Mouse (Mus musculus) intestine, embryonic 14.5 days (tissue): ENCODE results near the gene Tmprss11e. TPM values are rescaled to one million over a fixed set of nuclear protein-coding genes. Genes with fewer than 3 reads are reported as not detected.

ENCODE experiments used
- ATAC-seq: fragments of 200-750 bp; cut with Nextera tagmentation; replicated peaks from 2 replicates; pipeline ENCODE4 v1.8.0; 2017; ENCODE audit warnings: low read depth, moderate number of reproducible peaks, moderate TSS enrichment, moderate library complexity; ENCODE audit not compliant: low FRiP score, low TSS enrichment
- DNase-seq: peaks from one replicate; pipeline ENCODE4 v3.0.0-alpha.2; 2018; ENCODE audit warnings: low spot score
- H3K27ac ChIP-seq: fragments of 300-500 bp; sonication (generic); 2 replicates; pipeline ENCODE4 v1.5.1; 2014; ENCODE audit warnings: low read depth, mild to moderate bottlenecking, control low read depth
- H3K27me3 ChIP-seq: fragments of 300-500 bp; sonication (generic); replicated peaks from 2 replicates; pipeline ENCODE4 v1.6.1; 2014; ENCODE audit warnings: low read length, control low read depth; ENCODE audit not compliant: control insufficient read depth, insufficient read depth
- H3K36me3 ChIP-seq: fragments of 300-500 bp; sonication (generic); 2 replicates; pipeline ENCODE4 v1.6.1; 2014; ENCODE audit warnings: low read length, control low read depth; ENCODE audit not compliant: control insufficient read depth, insufficient read depth
- H3K4me1 ChIP-seq: fragments of 300-500 bp; sonication (generic); replicated peaks from 2 replicates; pipeline ENCODE4 v1.6.1; 2014; ENCODE audit warnings: low read length, control low read depth, mixed read lengths; ENCODE audit not compliant: control insufficient read depth, insufficient read depth
- H3K4me2 ChIP-seq: fragments of 300-500 bp; sonication (generic); 2 replicates; pipeline ENCODE4 v1.6.1; 2014; ENCODE audit warnings: low read length
- H3K4me3 ChIP-seq: fragments of 300-500 bp; sonication (generic); 2 replicates; pipeline ENCODE4 v1.5.1; 2014; ENCODE audit warnings: low read depth, low read length, control low read depth, mixed read lengths
- H3K9ac ChIP-seq: fragments of 300-500 bp; sonication (generic); 2 replicates; pipeline ENCODE4 v1.6.1; 2014; ENCODE audit warnings: mild to moderate bottlenecking, low read length
- H3K9me3 ChIP-seq: fragments of 300-500 bp; sonication (generic); 2 replicates; pipeline ENCODE4 v1.6.1; 2016; ENCODE audit warnings: low read length, control low read depth; ENCODE audit not compliant: control insufficient read depth
- WGBS: fragments of 180-500 bp; shearing (Covaris S2); extraction: QIAGEN DNeasy Blood & Tissue Kit; methylation state at CpG from one replicate; pipeline ENCODE4 v1.1.7; 2014; 5-methylcytosine and 5-hydroxymethylcytosine counted together
- polyA plus RNA-seq: library from polyadenylated mRNA; unstranded; fragments of >200 nt; fragmentation: Nextera tagmentation; extraction: Ambion mirVana; gene quantifications from 2 replicates; pipeline ENCODE4 v1.2.1, GENCODE M21; 2014

Tmprss11e gene
- polyA plus RNA-seq, 1 experiment from 2014 or later: not detected

DNA sequence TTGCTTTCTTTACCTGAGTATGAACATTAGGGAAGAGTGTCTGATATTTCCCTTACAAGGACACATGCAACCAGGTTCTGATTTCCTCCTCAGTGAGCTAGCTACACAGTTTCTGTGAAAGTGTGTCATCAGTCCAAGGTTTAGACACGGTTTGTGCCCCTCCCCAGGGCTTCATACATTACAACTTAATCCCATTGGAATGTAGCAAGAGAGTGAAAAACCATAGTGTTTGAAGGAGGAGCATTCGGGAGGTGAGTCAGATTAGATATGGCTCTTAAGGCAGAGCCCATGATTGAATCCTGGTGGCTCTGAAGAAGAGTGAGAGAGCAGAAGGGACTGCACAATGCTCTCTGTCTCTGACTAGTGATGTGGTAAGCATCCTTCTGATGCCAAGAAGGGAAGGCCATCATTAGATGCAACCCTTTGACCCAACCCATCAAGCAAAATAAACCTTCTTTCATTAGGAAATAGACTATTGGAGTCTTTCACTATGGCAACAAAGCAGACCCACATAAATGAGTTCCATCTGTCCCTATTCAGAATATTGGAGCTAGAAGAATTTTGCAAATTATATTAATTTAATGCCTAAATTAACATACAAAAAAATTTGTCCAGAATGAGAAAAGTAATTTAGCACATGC, 22.7 kb downstream of the Tmprss11e start:
- Histone ChIP-seq H3K4me2 (no peak overlapping the region), H3K36me3 (no peaks in the 10 kb centered on the region), H3K4me1 (no peaks in the 10 kb centered on the region), H3K4me3 (no peak overlapping the region), H3K9ac (no peak overlapping the region), H3K27ac (no peak overlapping the region), H3K27me3 (no peaks in the 10 kb centered on the region), H3K9me3 (no peaks in the 10 kb centered on the region)
- ATAC-seq (no peak), DNase-seq (no peak)
- WGBS: 46% methylated on average over 2 of the region's 2 CpGs

GRCm38 (mm10) chr5:86714967-86715366, 30.6 kb downstream of the Tmprss11e start:
- H3K27me3 ChIP-seq: no peaks in the 10 kb centered on the region
- no peaks in the 10 kb centered on the region for H3K4me1 ChIP-seq
- no peak for ATAC-seq
- no peak overlapping the region for H3K4me2 ChIP-seq
- 78% methylated on average over 2 of the region's 2 CpGs for WGBS
- DNase-seq: no peak
- no peak overlapping the region for H3K27ac ChIP-seq
- no peaks in the 10 kb centered on the region for H3K36me3 ChIP-seq
- no peaks in the 10 kb centered on the region for H3K9me3 ChIP-seq
- H3K9ac ChIP-seq: no peak overlapping the region
- no peak overlapping the region for H3K4me3 ChIP-seq

- DNase-seq (no peak), ATAC-seq (no peak)
- no peaks in the 10 kb centered on the region for H3K27me3 ChIP-seq
- WGBS: 82% methylated on average over 3 of the region's 3 CpGs
- H3K36me3 ChIP-seq: no peaks in the 10 kb centered on the region
- no peak overlapping the region for H3K27ac ChIP-seq
- no peaks in the 10 kb centered on the region for H3K4me1 ChIP-seq
- H3K4me2 ChIP-seq: no peak overlapping the region
- no peak overlapping the region for H3K4me3 ChIP-seq
- no peak overlapping the region for H3K9ac ChIP-seq
- H3K9me3 ChIP-seq: no peaks in the 10 kb centered on the region
Measured at GRCm38 (mm10) chr5:86704923-86705322, 40.7 kb downstream of the Tmprss11e start.

GRCm38 (mm10) chr5:86684667-86685066, 60.9 kb downstream of the Tmprss11e start:
- WGBS: 61% methylated on average over 4 of the region's 4 CpGs
- ATAC-seq (no peak), DNase-seq (peak; percentile 61)
- no peaks in the 10 kb centered on the region for H3K27me3 ChIP-seq
- no peak overlapping the region for H3K27ac ChIP-seq
- no peaks in the 10 kb centered on the region for H3K4me1 ChIP-seq
- H3K9ac ChIP-seq: no peak overlapping the region
- no peaks in the 10 kb centered on the region for H3K36me3 ChIP-seq
- no peaks in the 10 kb centered on the region for H3K9me3 ChIP-seq
- no peak overlapping the region for H3K4me3 ChIP-seq
- no peak overlapping the region for H3K4me2 ChIP-seq

DNA sequence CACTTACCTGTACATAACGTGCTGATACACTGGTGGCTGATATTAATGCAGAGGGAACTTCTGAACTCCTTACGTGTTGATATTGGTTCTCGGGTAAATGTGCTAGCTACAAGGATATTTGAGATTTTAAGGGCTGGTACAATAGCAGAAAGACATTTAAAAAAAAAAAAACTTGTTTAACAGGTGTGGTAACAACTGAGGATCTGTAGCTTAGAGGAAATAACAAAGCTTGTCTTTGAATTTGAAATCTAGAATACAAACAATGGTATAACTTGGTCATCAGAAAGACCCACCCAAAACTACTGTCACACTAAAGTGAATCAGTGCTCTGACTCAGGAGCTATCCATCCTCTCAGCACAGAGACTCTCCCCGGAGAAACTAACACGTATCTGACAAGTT, 69.4 kb downstream of the Tmprss11e start, which contains the start of gene Tmprss11b:
TSS of gene Tmprss11b (minus strand) at position 101 of the 400 bp plus-strand sequence.
- Histone ChIP-seq H3K4me2 (no peak within 1 kb of the TSS), H3K9me3 (no peaks in the 10 kb centered on the region), H3K4me3 (no peak within 1 kb of the TSS), H3K9ac (no peak within 1 kb of the TSS), H3K27me3 (no peaks in the 10 kb centered on the region), H3K4me1 (no peaks in the 10 kb centered on the region), H3K36me3 (no peaks in the 10 kb centered on the region), H3K27ac (no peak within 1 kb of the TSS)
- ATAC-seq: no peak
- WGBS: 67% methylated on average over 5 of the region's 5 CpGs
- no peak for DNase-seq

Other genes with a start within 250 kb of the Tmprss11e start
- not detected in 2 replicates for gene Tmprss11g, start 227.2 kb downstream of the Tmprss11e start, polyA plus RNA-seq
- 0.19 TPM in 1 of 2 replicates, not detected in the other for gene Tmprss11f, start 113.4 kb downstream of the Tmprss11e start, polyA plus RNA-seq
- not detected in 2 replicates for gene Tmprss11b, start 69.5 kb downstream of the Tmprss11e start, polyA plus RNA-seq
- 43.0 and 45.1 TPM in 2 replicates for gene Ythdc1, start 58.4 kb upstream of the Tmprss11e start, polyA plus RNA-seq
- 104 and 105 TPM in 2 replicates for gene Ugt2b34, start 161.1 kb upstream of the Tmprss11e start, polyA plus RNA-seq
- 0.07 TPM in 1 of 2 replicates, not detected in the other for gene Ugt2b1, start 180.7 kb upstream of the Tmprss11e start, polyA plus RNA-seq